Comparison of ENCODE assay signal across 23 mouse cellular contexts in the genomic region with DNA sequence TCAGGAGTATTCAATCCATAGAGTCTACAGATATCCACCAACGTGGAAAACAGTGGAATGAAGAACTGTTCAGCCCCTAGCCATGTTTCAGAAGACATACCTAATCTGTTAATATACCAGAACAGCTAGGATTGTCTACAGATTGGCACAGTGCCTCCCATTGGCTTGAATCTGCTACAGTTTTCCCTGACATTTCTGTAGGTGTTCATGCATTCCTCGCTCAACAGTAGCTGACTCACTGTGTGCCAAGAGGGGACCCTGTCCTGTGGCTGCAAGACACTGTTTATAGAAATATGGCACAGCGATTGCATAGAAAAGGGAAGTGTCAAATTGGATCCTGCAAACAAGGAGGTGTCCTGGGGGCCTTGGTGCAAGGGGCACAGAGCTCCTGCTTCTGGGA. TPM values are rescaled to one million over a fixed set of nuclear protein-coding genes. Genes with fewer than 3 reads are reported as not detected.
A peak's percentile ranks its signal among the peaks of the same experiment; 100 is the strongest.
DNase-seq lines count a peak whose midpoint lies in the region; ATAC-seq and TF ChIP-seq lines count a peak whose summit lies in the region.
"Had no signal": no experiment of that assay in that cellular context is flagged by ENCODE, and none has a peak within 500 bp of the region (broad histone marks: within the 10 kb centered on the region; RNA-seq: fewer than 3 reads in every experiment).

No protein-coding gene starts in this region.

- no peaks in the 10 kb centered on the region for H3K9me3 ChIP-seq in hindbrain, embryonic 15.5 days
- no peaks in the 10 kb centered on the region for H3K9me3 ChIP-seq in hindbrain, embryonic 14.5 days (ENCODE audit: control insufficient read depth, low read length)
- no peaks in the 10 kb centered on the region for H3K9me3 ChIP-seq in neural tube, embryonic 15.5 days (replicated peaks)
- H3K9me3 ChIP-seq: embryonic facial prominence, embryonic 10.5 days; forebrain, embryonic 13.5 days; hindbrain, embryonic 12.5 days had no signal

- ATAC-seq in hindbrain, embryonic 15.5 days (ENCODE audit: low FRiP score, low read depth) = 0 out of 2 replicates have a peak, but pooled peaks have one; percentile 3
- no peak for ATAC-seq in hindbrain, embryonic 14.5 days (ENCODE audit: low FRiP score)
- 0 out of 2 replicates have a peak, but pooled peaks have one; percentile 18 for ATAC-seq in neural tube, embryonic 15.5 days (ENCODE audit: low FRiP score)
- ATAC-seq: CD4-positive, CD25-positive, alpha-beta regulatory T cell, adult 4 months; forebrain, embryonic 13.5 days had no signal

- no peak overlapping the region for H3K4me3 ChIP-seq in hindbrain, embryonic 15.5 days
- no peak overlapping the region for H3K4me3 ChIP-seq in hindbrain, embryonic 14.5 days (replicated peaks; ENCODE audit: low read length)
- H3K4me3 ChIP-seq in left cerebral cortex, adult 2 months = no peak overlapping the region
- H3K4me3 ChIP-seq in neural tube, embryonic 15.5 days (replicated peaks) = no peak overlapping the region
- H3K4me3 ChIP-seq: embryonic facial prominence, embryonic 10.5 days; forebrain, embryonic 13.5 days; gastrocnemius, adult 2 months; hindbrain, embryonic 12.5 days had no signal

- H3K4me1 ChIP-seq in hindbrain, embryonic 15.5 days (replicated peaks) = 0 out of 2 replicates have a peak, but pooled peaks cover 5% of the 10 kb centered on the region
- H3K4me1 ChIP-seq in hindbrain, embryonic 14.5 days (replicated peaks; ENCODE audit: control insufficient read depth, insufficient read depth, low read length) = peaks cover 4% of the 10 kb centered on the region; the same call in 1 of the 2 replicates
- H3K4me1 ChIP-seq in neural tube, embryonic 15.5 days = peaks cover 13% of the 10 kb centered on the region

- no peak overlapping the region for H3K4me2 ChIP-seq in hindbrain, embryonic 15.5 days
- no peak overlapping the region for H3K4me2 ChIP-seq in hindbrain, embryonic 14.5 days (replicated peaks)
- H3K4me2 ChIP-seq in neural tube, embryonic 15.5 days = no peak overlapping the region
- H3K4me2 ChIP-seq: forebrain, embryonic 13.5 days; hindbrain, embryonic 12.5 days had no signal

- WGBS in hindbrain, embryonic 15.5 days = 73% methylated on average over 3 of the region's 3 CpGs
- 69% methylated on average over 3 of the region's 3 CpGs for WGBS in hindbrain, embryonic 14.5 days
- WGBS in neural tube, embryonic 15.5 days = 83% methylated on average over 3 of the region's 3 CpGs

- H3K27ac ChIP-seq in hindbrain, embryonic 15.5 days (replicated peaks) = no peak overlapping the region
- H3K27ac ChIP-seq in hindbrain, embryonic 14.5 days = no peak overlapping the region
- peak overlapping the region; percentile 65; the same call in 1 of the 2 replicates for H3K27ac ChIP-seq in left cerebral cortex, adult 2 months
- 0 out of 2 replicates have a peak overlapping the region, but pooled peaks have one; percentile 4 for H3K27ac ChIP-seq in neural tube, embryonic 15.5 days (replicated peaks)
- H3K27ac ChIP-seq: embryonic facial prominence, embryonic 10.5 days; forebrain, embryonic 13.5 days; gastrocnemius, adult 2 months; hindbrain, embryonic 12.5 days had no signal

- peak; percentile 30 to 33 for DNase-seq in cerebellum, postnatal 10 days
- DNase-seq in cerebellum, adult 18-20 months = no peak
- DNase-seq in hindbrain, embryonic 14.5 days (ENCODE audit: low spot score) = no peak
- DNase-seq in left cerebral cortex, adult 2 months (ENCODE audit: extremely low spot score in 1 of 2, low spot score in 2 of 2) = no peak
- no peak for DNase-seq in left cerebral cortex, postnatal 4 days
- DNase-seq: adrenal gland, adult 8-10 months; adrenal gland, postnatal 36 days; B cell, adult 2 months; cerebellum, adult 11 months; cerebellum, adult 9-10 months; cerebellum, postnatal 36 days; gastrocnemius, adult 2 months; gastrocnemius, postnatal 25 days; heart, postnatal 10 days; heart, postnatal 4 days had no signal

- H3K9ac ChIP-seq in hindbrain, embryonic 15.5 days = no peak overlapping the region
- no peak overlapping the region for H3K9ac ChIP-seq in hindbrain, embryonic 14.5 days
- H3K9ac ChIP-seq in neural tube, embryonic 15.5 days (replicated peaks) = no peak overlapping the region
- H3K9ac ChIP-seq: forebrain, embryonic 13.5 days; hindbrain, embryonic 12.5 days had no signal

- TF ChIP-seq CTCF in left cerebral cortex, adult 2 months (IDR thresholded peaks at IDR 0.05) = no peak

- H3K36me3 ChIP-seq in hindbrain, embryonic 15.5 days = no peaks in the 10 kb centered on the region
- no peaks in the 10 kb centered on the region for H3K36me3 ChIP-seq in hindbrain, embryonic 14.5 days (replicated peaks; ENCODE audit: control insufficient read depth, insufficient read depth)
- no peaks in the 10 kb centered on the region for H3K36me3 ChIP-seq in neural tube, embryonic 15.5 days
- H3K36me3 ChIP-seq: embryonic facial prominence, embryonic 10.5 days; G1E; hindbrain, embryonic 12.5 days had no signal

- no peaks in the 10 kb centered on the region for H3K27me3 ChIP-seq in hindbrain, embryonic 15.5 days
- no peaks in the 10 kb centered on the region for H3K27me3 ChIP-seq in hindbrain, embryonic 14.5 days (ENCODE audit: control insufficient read depth, insufficient read depth, low read length)
- no peaks in the 10 kb centered on the region for H3K27me3 ChIP-seq in neural tube, embryonic 15.5 days (replicated peaks)
- H3K27me3 ChIP-seq: forebrain, embryonic 13.5 days; hindbrain, embryonic 12.5 days had no signal

- intact Hi-C loops in left cerebral cortex, adult 2 months (cut with DNase I) = no loop called here
- intact Hi-C loops in left cerebral cortex, postnatal 4 days (cut with DNase I) = no loop called here

RNA-seq across cellular contexts. Expression of a gene that starts 36.6 kb away (rescaled TPM):
- polyA plus RNA-seq in hindbrain, embryonic 15.5 days (2015; fragmentation: Nextera tagmentation; extraction: Ambion mirVana) = 2.2 TPM in 2 replicates
- polyA plus RNA-seq in hindbrain, embryonic 14.5 days (2014; fragmentation: Nextera tagmentation; extraction: Ambion mirVana) = 2.0 and 2.1 TPM in 2 replicates
- total RNA-seq in left cerebral cortex, adult 2 months (2021) = 10 to 100 TPM in 1 of 2 experiments, 1 to 10 TPM in 1; 9.0 to 11.6 TPM
- total RNA-seq in left cerebral cortex, postnatal 4 days (2021) = 1 to 10 TPM; 3.4 to 5.0 TPM
- 1.9 and 2.6 TPM in 2 replicates for polyA plus RNA-seq in neural tube, embryonic 15.5 days (2015; fragmentation: Nextera tagmentation; extraction: Ambion mirVana)
- total RNA-seq: gastrocnemius, postnatal 25 days; granulocyte monocyte progenitor cell, adult 5-6 weeks had no signal
- polyA plus RNA-seq: CD4-positive, CD25-positive, alpha-beta regulatory T cell, adult 4 months; G1E had no signal

Comparison
In these comparisons a context has a peak if more than half of its experiments do, and no peak if none do; other contexts are left out.
1. DNase-seq: peak in cerebellum, postnatal 10 days (2 of 2); none in cerebellum, adult 18-20 months (0 of 2), hindbrain, embryonic 14.5 days (single experiment), left cerebral cortex, adult 2 months (0 of 2) and left cerebral cortex, postnatal 4 days (single experiment).
2. H3K27ac ChIP-seq: peak in left cerebral cortex, adult 2 months (single experiment) and neural tube, embryonic 15.5 days (single experiment); none in hindbrain, embryonic 15.5 days (single experiment) and hindbrain, embryonic 14.5 days (single experiment).